Mouse (Mus musculus) neutrophil, adult 5-6 weeks (primary cell): Measurements from ENCODE around the gene Unc79. TPM values are rescaled to one million over a fixed set of nuclear protein-coding genes. Genes with fewer than 3 reads are reported as not detected.
A peak's percentile ranks its signal among the peaks of the same experiment; 100 is the strongest.

Source experiments
- ATAC-seq: fragments of 151-379, 151-347 bp; 2 replicates; pipeline ENCODE4 v1.8.0; 2017; ENCODE audit warnings: mild to moderate bottlenecking, moderate TSS enrichment; ENCODE audit not compliant: insufficient number of reproducible peaks, poor library complexity, low FRiP score, severe bottlenecking; ENCODE audit errors: extremely low read depth
- total RNA-seq: library from RNA; stranded (forward); fragments of 200-1000 nt; gene quantifications from 2 replicates; pipeline ENCODE4 v1.2.3, GENCODE M21; 2017

The Unc79 gene
- total RNA-seq, 1 experiment from 2014 or later = 0.12 TPM

GRCm38 (mm10) chr12:103036692-103037091 lies 88.0 kb downstream of the Unc79 start:
- ATAC-seq = no peak

- no peak for ATAC-seq
Measured at GRCm38 (mm10) chr12:103039332-103039731, 90.7 kb downstream of the Unc79 start.

- ATAC-seq = no peak
Measured at GRCm38 (mm10) chr12:103040136-103040535, 91.5 kb downstream of the Unc79 start.

- ATAC-seq = no peak
Measured at GRCm38 (mm10) chr12:103041401-103041800, 92.7 kb downstream of the Unc79 start.

- ATAC-seq = no peak
Measured at GRCm38 (mm10) chr12:103042711-103043110, 94.1 kb downstream of the Unc79 start.

GRCm38 (mm10) chr12:103044422-103044821 lies 95.8 kb downstream of the Unc79 start:
- no peak for ATAC-seq

- no peak for ATAC-seq
Measured at GRCm38 (mm10) chr12:103049865-103050264, 101.2 kb downstream of the Unc79 start.

GRCm38 (mm10) chr12:103059321-103060053 lies 110.8 kb downstream of the Unc79 start:
- ATAC-seq = no peak

- no peak for ATAC-seq
Measured at GRCm38 (mm10) chr12:103060791-103061190, 112.1 kb downstream of the Unc79 start.

- ATAC-seq = no peak
Measured at GRCm38 (mm10) chr12:103062133-103062532, 113.5 kb downstream of the Unc79 start.

- peak; percentile 51; the same call in 1 of the 2 replicates for ATAC-seq
Measured at GRCm38 (mm10) chr12:103064944-103065343, 116.3 kb downstream of the Unc79 start.

GRCm38 (mm10) chr12:103068161-103068560 lies 119.5 kb downstream of the Unc79 start:
- no peak for ATAC-seq

- no peak for ATAC-seq
Measured at GRCm38 (mm10) chr12:103069565-103069964, 120.9 kb downstream of the Unc79 start.

GRCm38 (mm10) chr12:103073953-103074352 lies 125.3 kb downstream of the Unc79 start:
- no peak for ATAC-seq

- no peak for ATAC-seq
Measured at GRCm38 (mm10) chr12:103078751-103079150, 130.1 kb downstream of the Unc79 start.

GRCm38 (mm10) chr12:103080055-103080454 lies 131.4 kb downstream of the Unc79 start:
- no peak for ATAC-seq

GRCm38 (mm10) chr12:103091831-103092230 lies 143.2 kb downstream of the Unc79 start:
- ATAC-seq = no peak

GRCm38 (mm10) chr12:103095160-103095559 lies 146.5 kb downstream of the Unc79 start:
- no peak for ATAC-seq

- peak; percentile 87 for ATAC-seq
Measured at GRCm38 (mm10) chr12:103099185-103099584, 150.5 kb downstream of the Unc79 start.

GRCm38 (mm10) chr12:103100088-103100487 lies 151.4 kb downstream of the Unc79 start:
- ATAC-seq = no peak

- no peak for ATAC-seq
Measured at GRCm38 (mm10) chr12:103103041-103103440, 154.4 kb downstream of the Unc79 start.
